In the genomic region with DNA sequence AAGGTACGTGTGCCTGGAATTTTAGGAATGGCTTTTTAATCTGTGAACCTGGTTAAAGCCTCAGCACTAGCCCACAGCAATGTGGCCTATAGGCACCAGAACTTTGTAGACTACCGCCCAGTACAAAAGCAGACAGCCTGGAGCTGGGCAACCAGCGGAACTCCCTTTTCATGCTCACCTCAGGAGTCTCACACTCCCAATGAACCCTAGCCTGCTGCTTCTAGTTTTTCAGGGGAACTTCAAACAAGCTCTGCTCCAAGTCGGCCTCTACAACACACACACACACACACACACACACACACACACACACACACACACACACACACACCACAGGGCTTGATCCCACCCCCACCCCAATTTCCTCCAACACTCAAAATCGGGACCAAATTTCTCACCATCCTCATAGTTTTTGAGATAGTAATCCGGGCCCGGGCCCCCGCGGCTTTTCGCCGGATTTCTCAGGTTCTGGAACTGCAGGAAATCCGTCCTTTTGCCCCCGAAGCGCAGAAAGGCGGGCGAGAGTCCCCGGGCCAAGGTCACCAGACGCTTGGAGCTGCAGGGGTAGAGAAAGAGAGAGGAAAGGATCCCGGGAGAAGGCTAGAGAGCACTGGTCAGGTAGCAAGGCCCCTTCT, we compare ENCODE assay signal across 9 mouse cellular contexts. TPM values are rescaled to one million over a fixed set of nuclear protein-coding genes. Genes with fewer than 3 reads are reported as not detected.
DNase-seq lines count a peak whose midpoint lies in the region; ATAC-seq and TF ChIP-seq lines count a peak whose summit lies in the region.
"Had no signal": no experiment of that assay in that cellular context is flagged by ENCODE, and none has a peak within 500 bp of the region (broad histone marks: within the 10 kb centered on the region; RNA-seq: fewer than 3 reads in every experiment).

No protein-coding gene starts in this region.

- no peaks in the 10 kb centered on the region for H3K36me3 ChIP-seq in kidney, postnatal 0 days (ENCODE audit: insufficient read depth, low read length)
- H3K36me3 ChIP-seq in embryonic facial prominence, embryonic 11.5 days (replicated peaks; ENCODE audit: control insufficient read depth, insufficient read depth, low read depth, low read length): no peaks in the 10 kb centered on the region
- H3K36me3 ChIP-seq in hindbrain, postnatal 0 days (ENCODE audit: insufficient read depth, low read length): no peaks in the 10 kb centered on the region
- no peaks in the 10 kb centered on the region for H3K36me3 ChIP-seq in neural tube, embryonic 11.5 days (ENCODE audit: control insufficient read depth, insufficient read depth, low read length)

- DNase-seq in kidney, postnatal 0 days (ENCODE audit: low spot score): no peak
- DNase-seq in kidney, postnatal 14 days: no peak
- peak; percentile 50 for DNase-seq in embryonic facial prominence, embryonic 11.5 days (ENCODE audit: low spot score)
- no peak for DNase-seq in hindbrain, postnatal 0 days (ENCODE audit: low spot score)
- DNase-seq in neural tube, embryonic 11.5 days (ENCODE audit: low spot score): peak; percentile 27
- no peak for DNase-seq in cerebellum, postnatal 25 days
- DNase-seq in right cerebral cortex, adult 18-20 months: no peak
- no peak for DNase-seq in left cerebral cortex, postnatal 14 days (ENCODE audit: low spot score in 2 of 2)

- no peak overlapping the region for H3K27ac ChIP-seq in kidney, postnatal 0 days
- H3K27ac ChIP-seq in embryonic facial prominence, embryonic 11.5 days (replicated peaks; ENCODE audit: low read depth, low read length): peak overlapping the region; percentile 62
- no peak overlapping the region for H3K27ac ChIP-seq in hindbrain, postnatal 0 days
- H3K27ac ChIP-seq in neural tube, embryonic 11.5 days (ENCODE audit: low read depth, low read length): no peak overlapping the region

- no peak for ATAC-seq in kidney, postnatal 0 days (replicated peaks; ENCODE audit: low FRiP score, low read depth)
- peak; percentile 56; the same call in 1 of the 2 replicates for ATAC-seq in embryonic facial prominence, embryonic 11.5 days (replicated peaks; ENCODE audit: insufficient number of reproducible peaks, low FRiP score, low TSS enrichment, low read depth)
- no peak for ATAC-seq in hindbrain, postnatal 0 days
- no peak for ATAC-seq in neural tube, embryonic 11.5 days (ENCODE audit: insufficient read depth, low FRiP score, low TSS enrichment)

- H3K4me3 ChIP-seq in kidney, postnatal 0 days (replicated peaks; ENCODE audit: low read depth, low read length): peak overlapping the region; percentile 24; the same call in 1 of the 2 replicates
- H3K4me3 ChIP-seq in embryonic facial prominence, embryonic 11.5 days (ENCODE audit: low read depth, low read length): peak overlapping the region; percentile 42
- H3K4me3 ChIP-seq in hindbrain, postnatal 0 days (ENCODE audit: low read length): peak overlapping the region; percentile 33
- peak overlapping the region; percentile 32 for H3K4me3 ChIP-seq in neural tube, embryonic 11.5 days (ENCODE audit: low read depth, low read length)

- 10% methylated on average over 19 of the region's 19 CpGs for WGBS in kidney, postnatal 0 days
- 1% methylated on average over 19 of the region's 19 CpGs for WGBS in embryonic facial prominence, embryonic 11.5 days
- WGBS in hindbrain, postnatal 0 days: 4% methylated on average over 19 of the region's 19 CpGs
- 1% methylated on average over 19 of the region's 19 CpGs for WGBS in neural tube, embryonic 11.5 days

- peaks cover 51% of the 10 kb centered on the region for H3K27me3 ChIP-seq in kidney, postnatal 0 days (ENCODE audit: insufficient read depth, low read length)
- H3K27me3 ChIP-seq in embryonic facial prominence, embryonic 11.5 days (ENCODE audit: control insufficient read depth, insufficient read depth, low read length): peaks cover 21% of the 10 kb centered on the region
- H3K27me3 ChIP-seq in hindbrain, postnatal 0 days (ENCODE audit: insufficient read depth, low read length): peaks cover 59% of the 10 kb centered on the region
- peaks cover 58% of the 10 kb centered on the region for H3K27me3 ChIP-seq in neural tube, embryonic 11.5 days (ENCODE audit: control insufficient read depth, insufficient read depth, low read length)

- H3K4me1 ChIP-seq in kidney, postnatal 0 days (replicated peaks; ENCODE audit: insufficient read depth, low read length): peaks cover 4% of the 10 kb centered on the region; the same call in 1 of the 2 replicates
- H3K4me1 ChIP-seq in embryonic facial prominence, embryonic 11.5 days (ENCODE audit: control insufficient read depth, insufficient read depth, low read length): no peaks in the 10 kb centered on the region; the same call in 1 of the 2 replicates
- 0 out of 2 replicates have a peak, but pooled peaks cover 6% of the 10 kb centered on the region for H3K4me1 ChIP-seq in hindbrain, postnatal 0 days (ENCODE audit: insufficient read depth, low read length)
- H3K4me1 ChIP-seq in neural tube, embryonic 11.5 days (ENCODE audit: control insufficient read depth, insufficient read depth, low read length): peaks cover 7% of the 10 kb centered on the region; the same call in 1 of the 2 replicates

- intact Hi-C loops in left cerebral cortex, postnatal 14 days (cut with DNase I): no loop called here

- H3K9me3 ChIP-seq in kidney, postnatal 0 days (replicated peaks; ENCODE audit: low read length): no peaks in the 10 kb centered on the region
- no peaks in the 10 kb centered on the region for H3K9me3 ChIP-seq in embryonic facial prominence, embryonic 11.5 days (replicated peaks; ENCODE audit: control insufficient read depth, low read length)
- H3K9me3 ChIP-seq in hindbrain, postnatal 0 days (ENCODE audit: low read length): no peaks in the 10 kb centered on the region
- H3K9me3 ChIP-seq in neural tube, embryonic 11.5 days (ENCODE audit: control insufficient read depth, low read length): no peaks in the 10 kb centered on the region

- no peak for TF ChIP-seq CTCF in kidney, postnatal 0 days (IDR thresholded peaks at IDR 0.05; ENCODE audit: low read depth)
- no peak for TF ChIP-seq CTCF in hindbrain, postnatal 0 days (IDR thresholded peaks at IDR 0.05; ENCODE audit: low read depth)

- no peak overlapping the region for H3K9ac ChIP-seq in kidney, postnatal 0 days (ENCODE audit: low read depth, low read length)
- peak overlapping the region; percentile 65 for H3K9ac ChIP-seq in embryonic facial prominence, embryonic 11.5 days (replicated peaks; ENCODE audit: low read length)
- no peak overlapping the region for H3K9ac ChIP-seq in hindbrain, postnatal 0 days (replicated peaks; ENCODE audit: low read length)
- no peak overlapping the region for H3K9ac ChIP-seq in neural tube, embryonic 11.5 days (ENCODE audit: low read length)

- H3K4me2 ChIP-seq in kidney, postnatal 0 days (ENCODE audit: low read length): peak overlapping the region; percentile 53
- peak overlapping the region; percentile 65 for H3K4me2 ChIP-seq in embryonic facial prominence, embryonic 11.5 days (ENCODE audit: low read depth, low read length)
- H3K4me2 ChIP-seq in hindbrain, postnatal 0 days (ENCODE audit: low read depth, low read length): peak overlapping the region; percentile 54
- H3K4me2 ChIP-seq in neural tube, embryonic 11.5 days (ENCODE audit: low read depth): peak overlapping the region; percentile 38

RNA-seq across cellular contexts. Expression of a gene that starts 3.7 kb away (rescaled TPM):
- polyA plus RNA-seq in kidney, postnatal 0 days (2015; fragmentation: Nextera tagmentation; extraction: Ambion mirVana): 0.08 and 0.15 TPM in 2 replicates
- 6.6 and 7.8 TPM in 2 replicates for polyA plus RNA-seq in embryonic facial prominence, embryonic 11.5 days (2014; fragmentation: Nextera tagmentation; extraction: Ambion mirVana)
- total RNA-seq in hindbrain, postnatal 0 days (2014; rRNA removed): 0.07 and 0.26 TPM in 2 replicates
- polyA plus RNA-seq in hindbrain, postnatal 0 days (2015; fragmentation: Nextera tagmentation; extraction: Ambion mirVana): 0.15 and 0.19 TPM in 2 replicates
- polyA plus RNA-seq in neural tube, embryonic 11.5 days (2014; fragmentation: Nextera tagmentation; extraction: Ambion mirVana): 2.0 and 2.1 TPM in 2 replicates
- total RNA-seq in left cerebral cortex, postnatal 14 days (2021): under 1 TPM; 0.18 to 0.27 TPM
- total RNA-seq: MEL had no signal

RNA-seq across cellular contexts. Expression of a gene that starts 55.8 kb away (rescaled TPM):
- polyA plus RNA-seq in kidney, postnatal 0 days (2015; fragmentation: Nextera tagmentation; extraction: Ambion mirVana): 0.62 and 1.2 TPM in 2 replicates
- 0.48 and 0.54 TPM in 2 replicates for polyA plus RNA-seq in embryonic facial prominence, embryonic 11.5 days (2014; fragmentation: Nextera tagmentation; extraction: Ambion mirVana)
- 8.2 and 9.6 TPM in 2 replicates for total RNA-seq in hindbrain, postnatal 0 days (2014; rRNA removed)
- polyA plus RNA-seq in hindbrain, postnatal 0 days (2015; fragmentation: Nextera tagmentation; extraction: Ambion mirVana): 2.5 and 3.4 TPM in 2 replicates
- 0.29 and 0.31 TPM in 2 replicates for polyA plus RNA-seq in neural tube, embryonic 11.5 days (2014; fragmentation: Nextera tagmentation; extraction: Ambion mirVana)
- total RNA-seq in left cerebral cortex, postnatal 14 days (2021): 10 to 100 TPM; 73.1 to 76.9 TPM
- total RNA-seq: MEL had no signal

Comparison
In these comparisons a context has a peak if more than half of its experiments do, and no peak if none do; other contexts are left out.
1. DNase-seq: peak in embryonic facial prominence, embryonic 11.5 days (single experiment) and neural tube, embryonic 11.5 days (single experiment); none in kidney, postnatal 0 days (single experiment), kidney, postnatal 14 days (single experiment), hindbrain, postnatal 0 days (single experiment), cerebellum, postnatal 25 days (0 of 2), right cerebral cortex, adult 18-20 months (single experiment) and left cerebral cortex, postnatal 14 days (0 of 2).
2. Peak in every context shown above with its lines, with median percentiles within 50 percentile points of each other: H3K4me2 ChIP-seq and H3K4me3 ChIP-seq.